Mouse (Mus musculus) bone marrow, adult 2 months (tissue): ENCODE measurements around the gene Acot5. TPM values are rescaled to one million over a fixed set of nuclear protein-coding genes. Genes with fewer than 3 reads are reported as not detected.
A peak's percentile ranks its signal among the peaks of the same experiment; 100 is the strongest.
"Not testable (repeated sequence)": the region's sequence is repeated elsewhere in the genome, so short reads cannot be mapped to it uniquely, and the experiment has no call there.

ENCODE experiments used
- H3K27ac ChIP-seq: fragments of 200-500 bp; 2 replicates; pipeline ENCODE4 v1.5.1; 2012; ENCODE audit warnings: low read depth, mild to moderate bottlenecking, control low read depth, inconsistent platforms, low read length; ENCODE audit not compliant: control insufficient read depth, poor library complexity, insufficient read depth
- H3K4me1 ChIP-seq: fragments of 200-500 bp; 2 replicates; pipeline ENCODE4 v1.6.1; 2011; ENCODE audit warnings: low read length; ENCODE audit not compliant: control insufficient read depth, insufficient read depth
- H3K4me3 ChIP-seq: fragments of 200-500 bp; replicated peaks from 2 replicates; pipeline ENCODE3; 2011; ENCODE audit warnings: mild to moderate bottlenecking, low read depth, low read length, control low read depth; ENCODE audit not compliant: control insufficient read depth
- CTCF ChIP-seq: fragments of 200-500 bp; IDR thresholded peaks from 2 replicates; pipeline ENCODE4 v1.5.1; 2011; ENCODE audit warnings: low read length, control low read depth; ENCODE audit not compliant: control insufficient read depth, insufficient read depth
- POLR2A ChIP-seq: fragments of 200-500 bp; IDR thresholded peaks from 2 replicates; pipeline ENCODE4 v1.6.1; 2011; ENCODE audit warnings: low read depth, mild to moderate bottlenecking, control low read depth, low read length, borderline replicate concordance; ENCODE audit not compliant: control insufficient read depth
- WGBS: fragments of 180-500 bp; shearing (Covaris S2); methylation state at CpG from one replicate; pipeline ENCODE4 v1.1.7; 2018; 5-methylcytosine and 5-hydroxymethylcytosine counted together
- polyA plus RNA-seq: library from polyadenylated mRNA; stranded (reverse); fragments of >200 nt; gene quantifications from 2 replicates; pipeline ENCODE4 v1.2.4, GENCODE M21; 2011; ENCODE audit warnings: low replicate concordance; ENCODE audit not compliant: missing spikeins, insufficient read depth, insufficient read length

The Acot5 gene
- polyA plus RNA-seq, 1 experiment: not detected

DNA sequence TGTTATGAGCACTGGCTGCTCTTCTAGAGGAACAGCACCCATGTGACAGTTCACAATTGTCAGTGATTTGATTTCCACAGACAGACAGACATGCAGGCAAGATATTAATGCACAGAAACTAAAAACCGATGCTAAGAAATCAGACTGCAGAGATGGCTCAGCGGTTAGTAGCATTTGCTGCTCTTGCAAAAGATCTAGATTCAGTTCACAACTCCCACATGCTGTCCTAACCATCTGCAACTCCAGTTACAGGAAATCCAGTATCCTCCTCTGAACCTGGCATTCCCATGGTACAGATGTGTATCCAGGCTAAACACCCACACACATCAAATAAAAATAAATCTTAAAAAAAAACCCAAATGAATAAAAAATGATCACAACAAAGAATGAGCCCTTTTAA lies 2.6 kb downstream of the Acot5 start:
- 82% methylated on average over 2 of the region's 2 CpGs for WGBS

DNA sequence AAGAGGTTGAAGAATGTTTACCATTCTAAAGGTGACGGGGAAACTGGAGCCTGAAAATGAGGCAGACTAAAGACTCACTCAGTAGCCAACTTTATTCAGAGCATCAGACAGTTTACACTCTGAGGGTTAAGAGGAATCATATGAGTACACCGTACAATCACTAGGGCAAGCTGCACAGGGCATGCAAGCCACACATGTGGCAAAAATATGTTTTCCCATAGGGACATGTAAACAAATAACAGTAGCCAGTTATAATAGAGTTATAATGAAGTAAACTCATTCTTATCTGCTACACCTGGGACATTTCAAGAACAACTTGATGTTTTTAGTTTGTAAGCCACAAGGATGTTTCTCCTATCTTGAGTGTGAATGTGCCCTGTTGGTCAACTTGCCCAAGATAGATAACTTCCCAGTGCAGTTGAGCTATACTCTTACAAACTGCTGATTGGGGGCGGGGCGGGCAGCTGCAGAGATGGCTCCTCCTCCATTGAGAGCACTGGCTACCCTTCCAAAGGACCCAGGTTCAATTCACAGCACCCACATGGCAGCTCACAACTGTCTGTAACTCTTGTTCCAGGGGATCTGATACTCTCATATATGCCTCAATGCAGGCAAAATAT lies 8.4 kb downstream of the Acot5 start:
- 86% methylated on average over 4 of the region's 4 CpGs for WGBS
- TF ChIP-seq CTCF (no peak), POLR2A (no peak)

More for the DNA sequence above, 2.6 kb downstream of the Acot5 start:
- Histone ChIP-seq H3K27ac (no peak overlapping the region), H3K4me3 (no peak overlapping the region), H3K4me1 (no peaks in the 10 kb centered on the region)
- TF ChIP-seq CTCF (no peak), POLR2A (no peak)

DNA sequence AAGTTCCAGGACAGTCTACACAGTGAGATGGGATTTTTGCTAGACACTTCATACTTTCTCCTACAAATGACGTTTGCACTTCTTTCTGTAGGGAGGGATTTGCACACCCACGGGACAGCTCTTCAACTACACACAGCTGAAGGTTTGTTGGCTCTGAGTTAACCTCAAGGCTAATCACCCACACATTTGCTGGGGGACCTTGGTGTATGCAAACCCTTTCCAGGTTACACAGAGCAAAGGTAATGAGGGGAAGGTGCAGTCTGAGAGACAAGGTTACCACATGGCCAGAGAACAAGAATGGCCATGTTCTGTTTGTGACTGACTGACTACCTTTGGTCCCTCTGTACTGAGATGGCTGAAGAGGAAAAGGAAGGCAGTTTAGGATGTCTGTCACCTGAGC lies 14.7 kb downstream of the Acot5 start:
- WGBS: 82% methylated on average over 2 of the region's 2 CpGs
- H3K4me3 ChIP-seq: no peak overlapping the region
- TF ChIP-seq POLR2A (no peak), CTCF (no peak)
- no peak overlapping the region for H3K27ac ChIP-seq
- H3K4me1 ChIP-seq: no peaks in the 10 kb centered on the region

More for the DNA sequence above, 8.4 kb downstream of the Acot5 start:
- no peak overlapping the region for H3K27ac ChIP-seq
- no peaks in the 10 kb centered on the region for H3K4me1 ChIP-seq
- no peak overlapping the region for H3K4me3 ChIP-seq

DNA sequence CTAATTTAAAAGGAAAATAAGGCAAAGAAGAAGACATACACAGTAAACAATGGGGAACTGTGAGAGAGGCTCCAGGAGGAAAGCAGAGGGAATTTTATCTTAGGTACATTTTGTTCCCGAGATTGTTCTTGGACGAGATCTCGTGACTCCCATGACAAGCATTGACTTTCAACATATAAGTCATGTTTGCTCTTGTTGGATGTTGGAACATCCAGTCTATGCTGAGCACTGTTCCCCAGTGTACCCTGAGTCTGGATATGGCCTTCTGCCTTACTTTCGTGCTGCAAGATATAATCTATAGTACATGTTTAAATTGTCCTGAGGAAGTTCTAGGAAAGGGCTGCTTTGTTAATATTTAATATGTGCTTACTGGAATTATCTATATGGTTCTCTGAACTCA lies 15.5 kb downstream of the Acot5 start:
- Histone ChIP-seq H3K4me3 (no peak overlapping the region), H3K4me1 (no peaks in the 10 kb centered on the region), H3K27ac (no peak overlapping the region)
- WGBS: 78% methylated on average over 4 of the region's 4 CpGs
- TF ChIP-seq CTCF: no peak
- no peak for TF ChIP-seq POLR2A

DNA sequence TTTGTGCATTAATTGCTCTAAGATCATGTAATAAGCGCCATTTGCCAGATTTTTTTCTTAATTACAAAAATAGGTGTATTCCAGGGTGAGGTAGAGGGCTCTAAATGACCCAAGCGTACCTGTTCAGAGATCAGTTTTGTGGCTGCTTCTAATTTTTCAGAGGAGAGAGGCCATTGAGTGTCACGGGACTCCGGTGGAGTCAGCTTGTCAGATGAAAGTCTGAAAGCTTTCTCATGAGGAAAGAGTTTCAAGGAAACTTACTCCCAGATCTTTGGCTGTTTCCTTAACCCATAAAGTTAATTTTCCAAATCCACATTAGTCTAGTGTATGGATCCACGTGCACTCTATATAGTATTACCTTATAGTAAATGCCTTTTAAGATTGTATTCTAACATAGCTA lies 25.5 kb downstream of the Acot5 start:
- WGBS: 82% methylated on average over 5 of the region's 5 CpGs
- not testable (repeated sequence) for H3K27ac ChIP-seq, H3K4me1 ChIP-seq, H3K4me3 ChIP-seq

DNA sequence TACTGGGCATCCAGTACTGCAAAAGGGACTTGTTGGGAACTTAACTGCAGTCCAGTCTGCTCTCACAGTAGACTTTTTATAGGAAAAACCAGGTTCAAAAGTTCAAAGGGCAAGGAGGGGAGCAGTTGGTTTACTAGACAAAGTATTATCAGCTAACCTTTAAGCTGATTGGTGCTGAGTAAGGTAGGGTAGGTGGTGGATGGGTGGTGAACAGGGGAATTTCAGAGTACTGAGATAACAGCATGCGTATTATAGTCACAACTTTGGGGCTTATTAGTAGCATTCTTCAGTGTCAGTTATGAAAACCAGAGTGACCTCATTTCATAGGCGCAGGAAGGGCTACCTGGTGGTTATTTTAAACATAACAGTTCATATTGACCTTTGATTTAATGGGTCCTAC lies 30.5 kb downstream of the Acot5 start:
- WGBS: 73% methylated on average over 2 of the region's 2 CpGs
- H3K27ac ChIP-seq: no peak overlapping the region
- TF ChIP-seq CTCF: no peak
- TF ChIP-seq POLR2A: no peak
- no peaks in the 10 kb centered on the region; the same call in 1 of the 2 replicates for H3K4me1 ChIP-seq
- no peak overlapping the region for H3K4me3 ChIP-seq

DNA sequence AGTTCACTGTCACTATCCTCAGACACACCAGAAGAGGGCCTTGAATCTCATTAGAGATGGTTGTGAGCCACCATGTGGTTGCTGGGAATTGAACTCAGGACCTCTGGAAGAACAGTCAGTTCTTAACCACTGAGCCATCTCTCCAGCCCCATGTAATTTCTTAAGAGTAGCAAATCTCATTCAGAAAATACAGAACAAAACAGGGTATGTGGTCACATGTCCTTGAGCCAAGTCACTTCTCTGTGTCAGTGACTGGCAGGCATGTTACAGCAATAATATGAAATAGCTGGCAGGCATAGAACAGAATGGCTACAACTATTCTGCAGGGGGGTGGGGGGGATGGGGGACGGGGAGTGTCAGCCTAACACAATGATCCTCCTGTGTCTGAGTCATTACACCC lies 30.9 kb downstream of the Acot5 start:
- Histone ChIP-seq H3K27ac (no peak overlapping the region), H3K4me1 (no peaks in the 10 kb centered on the region; the same call in 1 of the 2 replicates), H3K4me3 (no peak overlapping the region)
- no peak for TF ChIP-seq POLR2A
- no peak for TF ChIP-seq CTCF
- 47% methylated on average over 1 of the region's 1 CpGs for WGBS

DNA sequence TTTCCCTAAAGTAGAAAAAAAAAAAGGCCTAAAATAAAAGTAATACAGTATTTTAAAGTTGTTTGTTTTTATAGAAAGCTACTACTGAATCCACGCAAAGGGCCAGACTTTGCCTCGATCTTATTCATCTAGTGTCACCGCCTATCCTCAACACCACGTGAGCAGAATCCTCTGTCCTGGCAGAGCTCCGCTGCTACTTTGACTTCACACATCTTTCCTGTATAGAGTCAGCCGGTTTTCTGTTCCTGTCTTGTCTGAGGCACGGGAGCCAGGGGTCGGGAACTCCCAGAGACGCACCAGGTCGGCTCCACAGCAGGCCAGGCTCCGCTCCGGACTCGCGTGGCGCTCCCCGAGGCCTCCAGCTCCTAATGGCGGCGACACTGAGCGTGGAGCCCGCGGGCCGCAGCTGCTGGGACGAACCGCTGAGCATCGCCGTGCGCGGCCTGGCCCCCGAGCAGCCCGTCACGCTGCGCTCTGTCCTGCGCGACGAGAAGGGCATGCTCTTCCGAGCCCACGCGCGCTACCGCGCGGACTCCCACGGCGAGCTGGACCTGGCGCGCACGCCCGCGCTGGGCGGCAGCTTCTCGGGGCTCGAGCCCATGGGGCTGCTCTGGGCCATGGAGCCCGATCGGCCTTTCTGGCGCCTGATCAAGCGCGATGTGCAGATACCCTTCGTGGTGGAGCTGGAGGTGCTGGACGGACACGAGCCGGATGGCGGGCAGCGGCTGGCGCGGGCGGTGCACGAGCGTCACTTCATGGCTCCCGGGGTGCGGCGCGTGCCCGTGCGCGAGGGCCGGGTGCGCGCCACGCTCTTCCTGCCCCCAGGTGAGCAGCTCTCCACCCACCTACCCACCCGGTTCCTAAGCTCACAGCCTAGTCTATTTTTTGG lies 31.7 kb downstream of the Acot5 start, which contains the start of gene Acot6:
TSS of gene Acot6 (plus strand) at position 51 of the 889 bp plus-strand sequence.
- not testable (repeated sequence) for H3K4me1 ChIP-seq, H3K27ac ChIP-seq
- H3K4me3 ChIP-seq: peak within 1 kb of the TSS; percentile 61
- TF ChIP-seq POLR2A: 0 out of 2 replicates have a peak, but pooled peaks have one; percentile 15
- 1% methylated on average over 80 of the region's 80 CpGs for WGBS

DNA sequence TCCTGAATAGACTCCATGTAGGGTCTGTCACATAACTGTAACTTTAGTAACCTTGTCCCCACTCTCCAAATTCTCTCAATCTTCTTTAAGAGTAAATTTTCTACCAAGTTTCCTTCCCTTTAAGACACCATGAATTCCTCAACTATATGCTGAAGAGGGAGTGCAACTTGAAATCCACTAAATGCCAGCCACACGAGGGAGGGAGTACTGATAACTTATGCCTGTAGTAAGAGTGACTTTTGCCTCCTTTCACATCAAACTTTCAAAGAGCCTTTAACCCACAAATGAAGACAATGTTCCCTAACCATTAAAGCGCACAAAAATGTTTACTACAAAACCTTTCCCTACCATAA lies 32.3 kb downstream of the Acot5 start:
- TF ChIP-seq CTCF (no peak), POLR2A (no peak)
- Histone ChIP-seq H3K4me3 (peak overlapping the region; percentile 61), H3K27ac (no peak overlapping the region), H3K4me1 (no peaks in the 10 kb centered on the region; the same call in 1 of the 2 replicates)
- WGBS: 52% methylated on average over 2 of the region's 2 CpGs
